Mouse (Mus musculus) thymus, adult 2 months (tissue): ENCODE measurements around the gene Zfp119b.

Experiments
- CTCF ChIP-seq: fragments of 200-500 bp; IDR thresholded peaks from 2 replicates; pipeline ENCODE4 v1.5.1; 2012; ENCODE audit warnings: mild to moderate bottlenecking, control low read depth, low read length, moderate library complexity, borderline replicate concordance; ENCODE audit not compliant: control insufficient read depth, poor library complexity, insufficient read depth; ENCODE audit errors: extremely low read depth
- POLR2A ChIP-seq: fragments of 200-500 bp; IDR thresholded peaks from 2 replicates; pipeline ENCODE4 v1.6.1; 2012; ENCODE audit warnings: mild to moderate bottlenecking, low read length, control low read depth, moderate library complexity; ENCODE audit not compliant: control insufficient read depth, poor library complexity, insufficient read depth; ENCODE audit errors: extremely low read depth

GRCm38 (mm10) chr17:55948647-55949046 is 653 bp downstream of the Zfp119b start:
- TF ChIP-seq CTCF (no peak), POLR2A (no peak)
